Mouse (Mus musculus): ENCODE data around the gene Bpifa1.
"Not testable (repeated sequence)": the region's sequence is repeated elsewhere in the genome, so short reads cannot be mapped to it uniquely, and the experiment has no call there.

Gene Bpifa1

GRCm38 (mm10) chr2:154142580-154142979, at the start of gene Bpifa1:
Bpifa1 (plus strand) TSS chr2:154142880.
- DNase-seq = no peak

GRCm38 (mm10) chr2:154097734-154098133, 44.9 kb upstream of the Bpifa1 start:
- no peak for DNase-seq

GRCm38 (mm10) chr2:154117381-154117780, 25.3 kb upstream of the Bpifa1 start:
- no peak for DNase-seq

- no peak for DNase-seq
Measured at GRCm38 (mm10) chr2:154130120-154130519, 12.6 kb upstream of the Bpifa1 start, which contains the start of gene Bpifa3. Bpifa3 (plus strand) TSS chr2:154130336.

GRCm38 (mm10) chr2:154143735-154144134, 1.1 kb downstream of the Bpifa1 start:
- no peak for DNase-seq

- DNase-seq = no peak
Measured at GRCm38 (mm10) chr2:154147496-154147895, 4.8 kb downstream of the Bpifa1 start.

GRCm38 (mm10) chr2:154158433-154158832, 15.8 kb downstream of the Bpifa1 start:
- peak; percentile 19 to 31 for DNase-seq

GRCm38 (mm10) chr2:154162307-154162706, 19.6 kb downstream of the Bpifa1 start, which contains the start of gene Bpifa5:
Bpifa5 (plus strand) TSS chr2:154162607.
- no peak for DNase-seq

GRCm38 (mm10) chr2:154163306-154163705, 20.6 kb downstream of the Bpifa1 start:
- no peak for DNase-seq

GRCm38 (mm10) chr2:154169172-154169571, 26.5 kb downstream of the Bpifa1 start:
- DNase-seq = no peak

GRCm38 (mm10) chr2:154171621-154172020, 28.9 kb downstream of the Bpifa1 start:
- DNase-seq = no peak

- DNase-seq = peak; percentile 3 to 17
Measured at GRCm38 (mm10) chr2:154173313-154173712, 30.6 kb downstream of the Bpifa1 start.

GRCm38 (mm10) chr2:154181900-154182299, 39.2 kb downstream of the Bpifa1 start:
- not testable (repeated sequence) for DNase-seq

GRCm38 (mm10) chr2:154183061-154183460, 40.4 kb downstream of the Bpifa1 start:
- DNase-seq = not testable (repeated sequence)

GRCm38 (mm10) chr2:154185319-154185718, 42.6 kb downstream of the Bpifa1 start:
- no peak for DNase-seq

- DNase-seq = no peak
Measured at GRCm38 (mm10) chr2:154185748-154186147, 43.1 kb downstream of the Bpifa1 start.

GRCm38 (mm10) chr2:154187468-154187867, 44.8 kb downstream of the Bpifa1 start:
- no peak for DNase-seq

GRCm38 (mm10) chr2:154189877-154190434, 47.3 kb downstream of the Bpifa1 start:
- DNase-seq = no peak

GRCm38 (mm10) chr2:154190546-154191258, 48.0 kb downstream of the Bpifa1 start, which contains the start of gene Bpifb1:
Bpifb1 (plus strand) TSS chr2:154190818.
- DNase-seq = no peak

- no peak for DNase-seq
Measured at GRCm38 (mm10) chr2:154192141-154192540, 49.5 kb downstream of the Bpifa1 start.

- DNase-seq = no peak
Measured at GRCm38 (mm10) chr2:154193071-154193470, 50.4 kb downstream of the Bpifa1 start.

GRCm38 (mm10) chr2:154193994-154194504, 51.4 kb downstream of the Bpifa1 start:
- DNase-seq = no peak

- DNase-seq = no peak
Measured at GRCm38 (mm10) chr2:154197036-154197435, 54.4 kb downstream of the Bpifa1 start.

All from B cell, adult 2 months (primary cell).